Mouse (Mus musculus) erythroid progenitor cell, adult 5-6 weeks (primary cell): ENCODE measurements around the gene Tex33. TPM values are rescaled to one million over a fixed set of nuclear protein-coding genes. Genes with fewer than 3 reads are reported as not detected.
A peak's percentile ranks its signal among the peaks of the same experiment; 100 is the strongest.

Experiments
- ATAC-seq: replicated peaks from 2 replicates; pipeline ENCODE4 v1.8.0; 2016; ENCODE audit warnings: moderate number of reproducible peaks, mild to moderate bottlenecking, moderate TSS enrichment, inconsistent platforms; ENCODE audit not compliant: poor library complexity, low FRiP score, severe bottlenecking
- total RNA-seq, 2 experiments: library from RNA; stranded (forward) in 1 of 2; stranded (reverse) in 1 of 2; fragments of 150-400 nt in 1 of 2; fragments of 186-747, 209-891 nt in 1 of 2; gene quantifications; 2 replicates each; pipeline versions ENCODE4 v1.2.3 to v1.2.4; 2015 to 2017; ENCODE audit warnings: low replicate concordance in 2 of 2

The Tex33 gene
- not detected in 2 replicates for total RNA-seq (2015; ENCODE audit: low replicate concordance)
- total RNA-seq (2017; ENCODE audit: low replicate concordance) = not detected in 2 replicates

DNA sequence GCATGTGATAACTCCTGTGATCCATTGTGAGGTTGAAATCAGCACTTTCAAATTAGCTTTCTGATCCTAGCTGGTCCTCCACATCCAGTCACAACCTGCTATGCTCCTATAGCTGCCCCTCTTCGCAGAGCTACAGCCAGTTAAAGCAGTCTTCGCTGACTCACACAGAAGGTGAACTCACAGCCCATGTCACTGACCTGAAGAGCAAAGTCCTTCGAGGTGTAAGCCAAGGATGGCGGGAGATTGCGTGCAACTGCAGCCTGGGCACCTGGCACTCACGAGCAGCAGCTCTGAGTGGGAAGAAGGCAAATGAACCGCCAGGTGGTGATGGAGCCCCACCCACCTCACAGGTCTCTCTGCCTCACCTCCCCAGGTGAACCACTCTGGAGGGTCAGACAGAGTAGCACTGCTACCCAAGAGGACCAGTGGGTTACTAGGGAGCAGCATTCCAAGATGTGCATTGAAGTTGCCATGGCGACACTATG is at the start of gene Tex33:
Tex33 (minus strand) TSS at position 435 of the 485 bp plus-strand sequence.
- ATAC-seq = no peak

DNA sequence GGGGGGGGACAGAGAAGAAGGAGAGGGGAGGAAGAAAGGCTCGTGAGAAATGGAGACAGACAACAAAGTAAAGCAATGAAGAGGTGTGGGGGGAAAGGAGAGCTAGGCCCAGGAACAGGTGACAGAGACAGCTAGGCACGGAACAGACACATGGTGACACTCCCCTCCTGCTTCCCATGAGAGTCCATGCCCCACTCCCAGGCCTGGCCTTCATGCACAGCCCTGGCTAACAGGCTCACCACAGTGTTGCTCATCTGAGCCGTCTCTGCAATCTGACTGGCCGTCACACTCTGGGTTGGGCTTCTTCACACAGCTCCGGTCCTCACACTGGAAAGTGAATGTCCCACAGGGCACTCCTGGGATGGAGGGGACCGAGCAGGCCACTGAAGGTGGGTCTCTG is 48.1 kb upstream of the Tex33 start:
- no peak for ATAC-seq

DNA sequence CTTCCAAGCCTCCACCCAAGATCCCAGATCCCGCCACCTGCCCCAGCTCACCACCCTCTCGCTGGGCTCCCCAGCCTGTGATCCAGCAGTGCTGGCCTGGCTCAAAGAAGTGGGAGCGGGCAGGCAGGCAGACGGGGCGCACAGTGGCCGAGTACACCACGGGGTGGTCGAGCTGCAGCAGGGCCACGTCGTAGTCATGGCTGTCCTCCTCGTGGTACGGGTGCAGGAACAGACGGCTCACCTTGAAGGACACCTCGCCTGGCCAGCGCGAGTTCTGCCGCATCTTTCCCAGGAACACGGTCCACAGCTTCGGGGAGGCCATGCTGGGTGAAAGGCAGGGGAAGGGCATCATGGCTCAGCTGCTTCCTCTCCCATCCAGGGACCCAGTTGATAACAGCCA is 46.5 kb upstream of the Tex33 start:
- no peak for ATAC-seq

DNA sequence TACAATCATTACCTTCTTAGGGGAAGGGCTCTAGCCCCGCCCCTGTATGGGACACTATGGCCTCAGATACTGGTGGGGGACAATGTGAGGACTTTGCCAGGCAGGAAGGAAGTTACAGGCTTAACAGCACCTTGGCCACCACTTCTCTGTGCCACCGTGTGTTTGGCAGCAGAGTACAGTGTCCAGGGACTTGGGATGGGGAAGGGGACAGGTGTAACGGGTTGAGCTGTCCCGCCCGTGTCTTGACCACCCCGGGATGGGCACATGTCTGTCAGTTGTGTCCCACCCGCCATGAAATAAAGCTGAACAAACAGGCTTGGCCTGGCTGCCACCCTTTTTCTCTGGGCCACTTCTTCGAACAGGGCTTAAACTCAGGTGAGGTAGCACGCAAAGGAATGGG is 43.3 kb upstream of the Tex33 start:
- no peak for ATAC-seq

DNA sequence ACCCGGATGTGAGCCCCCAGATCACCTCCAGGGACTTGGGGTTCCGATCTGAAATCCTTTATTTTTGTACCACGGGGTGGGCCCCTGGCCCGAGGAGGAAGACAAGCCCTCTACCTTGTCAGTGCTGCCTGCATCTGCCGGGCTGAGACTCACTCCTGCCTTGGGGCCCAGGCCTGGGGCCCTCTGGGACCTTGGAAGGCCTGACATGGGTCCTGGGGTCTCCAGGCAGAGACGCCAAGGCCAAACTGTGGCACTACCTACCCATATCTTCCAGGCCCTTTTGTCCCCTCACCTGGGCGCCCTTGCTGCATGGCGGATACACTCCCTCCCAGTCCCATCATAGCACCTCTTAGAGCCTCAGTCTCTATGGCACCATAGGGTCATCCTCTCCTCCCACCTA is 42.8 kb upstream of the Tex33 start:
- ATAC-seq = no peak

DNA sequence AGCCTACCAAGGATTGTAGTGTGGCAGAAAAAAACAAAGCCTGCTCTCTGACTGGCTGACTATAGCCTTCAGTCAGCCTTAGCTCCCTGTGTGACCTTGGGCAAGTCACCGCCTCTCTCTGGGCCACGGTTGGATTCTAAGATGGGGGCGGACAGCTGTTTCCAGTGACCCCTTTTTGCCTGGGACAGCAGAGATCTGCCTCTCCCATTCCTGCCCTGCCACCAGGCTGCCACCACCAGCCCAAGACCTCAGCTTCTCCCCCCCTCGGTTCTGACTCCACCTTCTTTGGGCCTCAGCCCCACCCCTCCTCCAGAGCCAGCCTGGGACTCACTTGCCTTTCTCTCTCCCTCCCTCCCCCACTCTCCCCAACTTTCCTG is 42.3 kb upstream of the Tex33 start:
- no peak for ATAC-seq

DNA sequence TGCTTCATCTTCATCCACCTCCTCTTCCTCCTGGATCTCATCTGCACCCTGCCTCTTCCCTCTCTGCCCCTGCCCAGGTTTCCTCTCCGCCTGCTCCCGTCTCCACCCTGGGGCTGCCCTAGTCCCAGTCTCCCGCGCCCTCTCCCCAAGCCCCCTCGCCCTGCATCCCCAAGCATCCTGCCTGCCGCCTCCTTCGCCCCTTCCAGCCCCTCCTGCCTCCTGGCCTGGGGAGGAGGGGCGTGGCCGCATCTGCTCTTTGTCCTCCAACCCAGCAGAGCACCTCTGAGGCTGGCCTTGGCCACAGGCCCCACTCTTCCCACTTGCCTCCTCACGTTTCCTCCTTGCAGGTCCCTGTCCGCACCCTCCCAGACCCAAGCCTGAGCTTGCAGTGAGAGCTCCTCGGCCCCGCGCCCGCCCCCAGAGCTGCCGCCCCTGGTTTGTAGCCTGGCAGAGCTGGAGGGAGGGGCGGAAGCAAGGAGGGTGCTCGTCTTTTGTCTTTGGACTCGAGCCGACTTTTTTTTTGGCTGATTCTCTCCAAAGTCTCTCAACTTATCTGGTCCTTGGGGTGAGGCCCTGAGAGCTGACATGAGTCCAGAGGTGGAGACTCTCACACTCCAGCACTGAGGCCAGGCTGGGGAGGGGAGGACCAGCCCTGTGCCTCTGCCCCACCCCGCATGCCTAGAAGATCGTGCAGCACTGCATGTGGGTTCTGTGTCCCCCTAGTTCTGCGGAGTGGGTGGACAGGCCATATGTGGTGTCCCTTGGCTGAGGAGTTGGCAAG is 41.7 kb upstream of the Tex33 start:
- no peak for ATAC-seq

DNA sequence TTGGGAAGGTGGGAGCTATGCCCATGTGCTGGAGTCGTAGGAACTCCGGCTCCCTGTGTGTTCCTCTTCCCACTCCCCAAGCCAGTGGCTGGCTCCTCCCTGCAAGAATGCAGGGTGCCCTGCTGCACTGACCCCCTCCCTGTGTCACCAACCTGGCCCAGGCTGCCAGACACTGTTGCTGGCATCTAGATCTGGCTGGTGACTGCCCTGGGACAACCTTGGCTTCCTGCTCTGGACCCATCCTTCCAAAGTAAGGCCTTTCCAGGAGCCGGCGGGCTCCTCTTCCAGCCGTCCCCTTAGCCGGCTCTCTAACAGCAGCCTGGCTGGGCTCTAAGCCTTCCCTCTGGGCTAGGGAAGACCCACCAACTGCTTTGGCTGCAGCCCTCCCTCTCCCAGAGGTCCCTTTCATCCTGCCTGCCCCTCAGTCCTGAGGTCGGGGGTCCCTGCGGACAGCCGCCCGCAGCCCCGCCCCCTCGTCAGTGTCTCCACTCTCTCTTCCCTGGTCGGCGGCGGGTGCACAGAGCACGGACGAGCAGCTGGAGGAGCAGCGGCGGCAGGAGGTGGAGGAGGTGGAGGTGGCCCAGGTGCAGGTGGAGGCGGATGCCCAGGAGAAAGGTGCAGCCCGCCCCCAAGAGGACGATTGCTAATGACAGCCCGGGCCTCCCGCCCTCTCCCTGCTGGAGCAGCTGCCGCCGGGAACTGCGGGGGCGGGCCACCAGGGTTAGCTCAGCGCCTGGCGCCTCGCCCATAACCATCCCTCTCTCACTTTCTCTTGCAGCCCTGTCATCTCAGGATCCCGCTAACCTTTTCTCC is 40.9 kb upstream of the Tex33 start:
- no peak for ATAC-seq

DNA sequence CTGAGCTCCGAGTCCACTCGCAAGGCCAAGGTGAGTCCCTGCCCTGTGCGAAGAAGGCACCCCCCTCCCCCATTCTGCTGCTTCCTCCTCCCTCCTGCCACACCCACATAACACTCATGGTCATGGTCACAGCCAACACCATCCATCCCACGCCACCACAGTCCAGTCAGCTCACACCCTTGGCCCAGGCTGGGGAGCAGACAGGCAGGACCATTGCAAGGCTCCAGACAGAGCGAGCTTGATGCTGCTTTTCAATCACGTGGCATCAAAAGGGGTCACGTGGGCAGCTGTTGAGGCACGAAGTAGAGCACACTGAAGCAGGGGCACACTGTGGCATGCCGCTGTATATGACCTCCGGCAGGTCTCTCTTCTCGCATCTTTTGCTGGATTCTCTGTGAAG is 40.0 kb upstream of the Tex33 start:
- no peak for ATAC-seq

DNA sequence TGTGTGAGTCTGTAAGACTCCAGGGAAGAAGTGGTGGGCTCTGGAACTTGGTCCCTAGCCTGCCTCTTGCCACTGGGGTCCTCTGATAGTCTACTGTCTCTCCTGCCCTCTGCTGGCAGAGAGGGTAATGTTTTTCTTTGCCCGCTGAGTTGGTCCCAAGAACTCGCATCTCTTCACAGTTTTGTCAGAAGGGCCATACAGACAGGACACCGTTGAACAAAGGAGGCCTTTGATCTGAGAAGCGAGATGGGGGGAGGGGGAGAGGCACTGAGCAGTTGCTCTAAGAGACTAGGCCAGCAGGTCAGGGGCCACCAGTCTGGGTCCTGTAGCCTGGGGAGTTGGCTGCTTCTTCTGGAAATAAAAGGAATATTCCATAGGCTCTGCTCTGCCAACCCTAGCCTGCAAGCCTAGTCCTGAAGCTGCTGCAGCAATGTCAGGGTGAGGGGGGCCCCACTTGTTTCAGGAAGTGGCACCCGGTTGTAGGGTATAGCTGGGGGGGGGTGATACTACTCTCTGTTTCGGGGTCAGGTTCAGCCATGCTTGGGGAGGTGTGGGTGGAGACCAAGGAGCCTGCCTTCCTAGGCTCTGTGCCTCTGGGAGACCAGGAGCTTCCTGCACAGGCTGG is 39.3 kb upstream of the Tex33 start:
- no peak for ATAC-seq

DNA sequence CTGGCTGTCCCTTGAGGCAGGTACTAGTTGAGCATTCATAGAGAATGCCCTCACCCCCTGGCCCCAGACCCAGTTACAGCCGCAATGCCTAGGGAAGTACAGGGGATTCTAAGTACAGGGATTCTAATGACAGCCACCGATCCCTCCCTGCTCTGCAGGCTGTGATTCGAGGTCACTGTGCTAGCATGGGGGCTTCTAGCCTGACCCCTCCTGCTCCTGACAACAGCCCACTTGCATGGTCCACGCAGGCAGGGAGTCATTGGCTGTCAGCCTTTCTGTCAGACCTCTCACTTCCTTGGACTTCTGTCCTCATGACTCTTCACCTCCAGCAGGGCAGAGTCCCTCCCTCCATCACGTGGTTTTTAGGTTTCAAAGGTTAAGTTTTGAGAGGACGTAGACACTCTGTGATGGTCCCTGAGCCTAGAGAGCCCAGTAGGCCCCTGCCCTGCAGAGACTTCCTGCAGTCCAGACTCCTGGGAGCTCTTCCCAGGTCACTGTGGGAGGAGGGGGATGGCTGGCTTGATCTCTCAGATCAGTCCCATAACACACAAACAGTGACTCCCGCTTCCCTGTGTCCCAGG is 35.9 kb upstream of the Tex33 start:
- ATAC-seq = no peak

DNA sequence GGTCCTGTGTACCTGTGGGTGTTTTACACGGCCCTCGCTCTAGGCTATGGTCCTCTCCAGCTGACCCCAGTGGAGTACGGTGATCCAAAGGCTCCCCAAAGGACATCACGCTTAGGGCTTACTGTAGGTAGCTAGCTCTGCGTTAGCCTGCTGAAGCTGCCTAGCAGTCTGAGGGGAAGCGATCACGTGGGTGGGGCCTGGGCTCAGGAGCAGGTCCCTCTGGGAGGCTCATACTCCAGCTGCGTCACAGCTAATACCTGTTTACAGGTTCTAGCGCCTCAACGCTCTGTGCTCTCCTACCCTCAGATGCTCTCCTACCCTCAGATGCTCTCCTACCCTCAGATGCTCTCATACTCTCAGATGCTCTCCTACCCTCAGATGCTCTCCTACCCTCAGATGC is 35.2 kb upstream of the Tex33 start:
- no peak for ATAC-seq

DNA sequence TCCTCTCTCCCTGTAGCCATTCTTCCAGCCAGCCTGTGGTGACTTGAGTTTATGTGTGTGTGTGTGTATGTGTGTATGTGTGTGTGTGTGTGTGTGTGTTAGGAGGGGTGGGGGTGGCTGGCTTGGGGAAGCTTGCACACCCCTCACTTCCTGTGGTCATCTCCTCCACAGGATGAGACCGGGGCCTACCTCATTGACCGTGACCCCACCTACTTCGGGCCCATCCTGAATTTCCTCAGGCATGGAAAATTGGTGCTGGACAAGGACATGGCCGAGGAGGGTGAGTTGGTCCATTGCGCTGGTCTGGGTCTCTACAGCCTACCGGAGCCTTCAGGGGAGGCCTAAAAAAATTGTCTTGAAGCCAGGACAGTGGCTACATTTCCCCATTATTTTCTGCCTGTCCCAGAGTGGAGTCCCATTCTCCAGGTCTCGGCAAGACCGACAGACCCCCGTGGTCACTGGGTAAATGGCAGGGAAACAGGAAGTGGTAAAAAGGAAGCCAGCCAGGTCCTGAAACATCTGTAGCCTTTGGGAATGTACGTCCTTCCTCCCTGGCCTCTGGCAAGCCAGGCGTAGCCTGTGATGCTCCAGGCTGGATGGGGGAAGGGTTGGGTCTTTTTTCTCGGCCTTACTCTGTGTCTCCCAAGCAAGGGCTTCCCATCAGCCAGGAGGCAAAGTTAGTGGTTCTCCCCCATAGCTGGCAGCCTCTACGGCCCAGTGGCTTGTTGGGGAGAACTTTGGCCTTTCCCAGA is 34.3 kb upstream of the Tex33 start:
- ATAC-seq = no peak

DNA sequence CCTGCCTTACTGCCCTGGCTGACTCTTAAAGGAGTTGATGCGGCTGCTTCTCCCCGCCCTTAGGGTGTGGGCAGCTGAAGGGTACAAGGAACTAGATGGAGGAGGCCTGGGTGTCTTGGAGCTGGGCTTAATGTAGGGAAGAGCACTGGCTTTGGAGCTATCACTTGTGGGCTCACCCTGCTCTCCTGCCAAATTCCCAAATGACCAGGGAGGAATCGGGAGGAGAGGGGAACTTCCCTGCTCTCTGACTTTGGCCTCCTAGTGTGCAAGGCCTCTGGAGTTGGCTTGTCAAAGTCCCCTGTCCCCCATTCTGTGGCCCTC is 33.4 kb upstream of the Tex33 start:
- ATAC-seq = no peak

DNA sequence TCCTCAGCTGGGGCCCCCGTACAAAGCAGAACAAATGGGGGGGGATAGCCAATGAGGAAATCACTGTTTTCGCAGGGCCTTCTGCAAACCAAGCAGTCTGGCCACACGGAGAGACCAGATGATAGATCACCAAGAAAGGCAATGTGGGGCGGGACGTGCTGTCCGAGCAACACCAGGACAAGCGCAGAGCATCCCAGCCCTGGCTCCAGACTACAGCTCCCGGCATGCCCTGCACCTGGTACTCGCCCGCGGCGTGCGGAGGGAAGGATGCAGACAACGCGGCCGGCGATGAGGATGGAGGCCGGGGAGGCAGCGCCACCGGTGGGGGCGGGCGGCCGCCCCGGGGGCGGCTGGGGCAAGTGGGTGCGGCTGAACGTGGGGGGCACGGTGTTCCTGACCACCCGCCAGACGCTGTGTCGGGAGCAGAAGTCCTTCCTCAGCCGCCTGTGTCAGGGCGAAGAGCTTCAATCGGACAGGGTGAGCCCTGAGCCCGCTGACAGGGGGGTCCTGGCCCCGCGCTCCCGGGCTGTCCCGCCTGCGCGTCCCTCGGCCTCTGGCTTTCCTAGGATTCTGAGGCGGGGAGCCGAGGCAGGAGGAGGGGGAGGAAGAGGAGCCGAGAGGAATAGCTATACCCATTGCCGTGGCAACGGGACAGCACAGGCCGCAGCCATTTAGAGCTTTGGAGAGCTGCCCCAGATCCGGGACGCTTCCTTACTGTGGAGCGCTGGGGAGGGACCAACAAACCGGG is 32.9 kb upstream of the Tex33 start, which contains the start of gene Kctd17:
Kctd17 (plus strand) TSS at position 174 of the 748 bp plus-strand sequence.
- no peak for ATAC-seq

DNA sequence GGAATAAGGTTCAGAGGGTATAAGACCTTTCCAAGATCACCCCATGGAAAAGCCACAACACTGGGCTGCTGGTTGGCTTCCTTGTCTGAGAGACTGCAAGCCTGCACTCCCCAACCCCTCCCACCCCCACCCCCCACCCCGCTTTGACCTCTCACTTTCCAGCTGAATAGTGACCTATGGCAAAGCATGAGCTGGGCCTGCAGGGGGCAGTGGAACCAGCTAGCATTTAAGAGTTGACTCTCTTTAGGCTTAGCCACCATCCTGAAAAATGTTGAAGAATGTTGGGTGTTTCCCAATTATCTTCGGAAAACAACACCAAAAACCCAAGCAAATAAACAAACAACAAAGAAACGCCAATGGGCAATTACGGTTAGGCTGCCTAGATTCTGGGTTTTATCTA is 29.5 kb upstream of the Tex33 start:
- no peak for ATAC-seq

DNA sequence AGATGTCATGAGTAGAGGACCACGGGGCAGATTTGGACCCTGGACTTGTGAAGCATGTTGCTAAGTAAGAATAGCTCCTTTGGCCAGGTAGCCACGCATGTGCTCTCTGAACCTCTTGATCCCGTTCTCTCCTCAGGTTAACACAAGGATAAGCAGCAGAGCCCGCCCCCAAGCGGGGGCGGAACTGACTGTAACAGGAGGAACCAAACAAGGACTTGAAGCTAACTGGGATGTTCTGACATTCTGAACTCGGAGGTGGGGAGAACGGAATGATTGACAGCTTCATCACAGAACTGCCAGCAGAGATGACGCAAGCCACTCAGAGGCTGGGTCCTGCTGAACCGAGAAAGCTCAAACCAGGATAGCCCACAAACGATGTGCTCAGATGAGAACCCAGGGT is 28.8 kb upstream of the Tex33 start:
- ATAC-seq = no peak

DNA sequence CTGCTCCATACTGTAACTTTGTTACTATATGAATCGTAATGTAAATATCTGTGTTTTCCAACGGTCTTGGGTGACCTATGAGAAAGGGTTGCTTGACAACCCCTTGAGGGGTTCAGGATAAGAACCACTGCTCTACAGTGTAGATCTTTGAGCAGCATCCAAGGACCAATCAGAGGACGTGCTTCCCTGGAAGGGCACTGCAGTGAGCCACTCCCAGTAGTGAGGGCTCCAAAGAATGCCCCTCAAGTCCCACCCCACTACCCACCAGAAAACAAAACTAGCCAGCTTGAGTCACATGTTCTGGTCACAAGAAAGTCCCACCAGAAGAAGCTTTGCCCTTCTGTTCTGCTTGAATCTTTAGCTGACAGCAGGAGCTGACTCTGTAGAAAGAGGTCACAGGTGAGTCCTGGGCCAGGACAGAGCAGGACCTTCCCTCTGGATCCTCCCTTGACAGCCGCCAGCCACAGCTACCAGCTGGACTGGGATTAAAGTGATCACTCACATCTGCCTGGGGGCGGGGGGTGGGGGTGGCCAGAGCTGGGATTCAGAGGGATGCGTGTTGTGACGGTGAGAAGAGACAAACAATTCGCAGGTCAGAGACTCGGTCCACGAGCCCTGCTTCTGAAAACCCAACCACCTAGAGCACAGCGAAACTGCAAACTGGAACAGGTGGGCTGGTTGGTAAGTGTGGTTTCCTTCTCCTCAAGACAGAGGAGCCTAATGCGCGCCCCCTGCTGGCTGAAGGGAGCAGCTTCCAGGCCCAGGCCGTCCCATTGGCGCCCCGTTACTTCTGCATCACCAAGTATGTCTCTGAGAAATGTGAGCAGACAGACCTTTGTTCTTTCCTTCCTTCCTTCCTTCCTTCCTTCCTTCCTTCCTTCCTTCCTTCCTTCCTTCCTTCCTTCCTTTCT is 26.6 kb upstream of the Tex33 start:
- ATAC-seq = peak; percentile 87
